Mouse (Mus musculus): Measurements from ENCODE around the gene Lrrtm3.

- no peak for TF ChIP-seq CTCF (conservative IDR thresholded peaks at IDR 0.05; ENCODE audit: low read length)
- TF ChIP-seq POU5F1 (IDR thresholded peaks at IDR 0.05; ENCODE audit: borderline replicate concordance, low read length), result no peak
- no peak for TF ChIP-seq NANOG (IDR thresholded peaks at IDR 0.05; ENCODE audit: borderline replicate concordance, low read length)
Measured at GRCm38 (mm10) chr10:64076410-64077052, 13.5 kb downstream of the Lrrtm3 start.
